Mouse (Mus musculus): ENCODE data around the gene Rpa2. TPM values are rescaled to one million over a fixed set of nuclear protein-coding genes. Genes with fewer than 3 reads are reported as not detected.

Gene Rpa2
- polyA plus RNA-seq (2014; fragmentation: Illumina TruSeq; extraction: RNeasy Lipid Tissue Mini Kit (QIAGEN cat#74804); ENCODE audit: insufficient read depth, low read depth, low replicate concordance): 12.4 TPM

DNA sequence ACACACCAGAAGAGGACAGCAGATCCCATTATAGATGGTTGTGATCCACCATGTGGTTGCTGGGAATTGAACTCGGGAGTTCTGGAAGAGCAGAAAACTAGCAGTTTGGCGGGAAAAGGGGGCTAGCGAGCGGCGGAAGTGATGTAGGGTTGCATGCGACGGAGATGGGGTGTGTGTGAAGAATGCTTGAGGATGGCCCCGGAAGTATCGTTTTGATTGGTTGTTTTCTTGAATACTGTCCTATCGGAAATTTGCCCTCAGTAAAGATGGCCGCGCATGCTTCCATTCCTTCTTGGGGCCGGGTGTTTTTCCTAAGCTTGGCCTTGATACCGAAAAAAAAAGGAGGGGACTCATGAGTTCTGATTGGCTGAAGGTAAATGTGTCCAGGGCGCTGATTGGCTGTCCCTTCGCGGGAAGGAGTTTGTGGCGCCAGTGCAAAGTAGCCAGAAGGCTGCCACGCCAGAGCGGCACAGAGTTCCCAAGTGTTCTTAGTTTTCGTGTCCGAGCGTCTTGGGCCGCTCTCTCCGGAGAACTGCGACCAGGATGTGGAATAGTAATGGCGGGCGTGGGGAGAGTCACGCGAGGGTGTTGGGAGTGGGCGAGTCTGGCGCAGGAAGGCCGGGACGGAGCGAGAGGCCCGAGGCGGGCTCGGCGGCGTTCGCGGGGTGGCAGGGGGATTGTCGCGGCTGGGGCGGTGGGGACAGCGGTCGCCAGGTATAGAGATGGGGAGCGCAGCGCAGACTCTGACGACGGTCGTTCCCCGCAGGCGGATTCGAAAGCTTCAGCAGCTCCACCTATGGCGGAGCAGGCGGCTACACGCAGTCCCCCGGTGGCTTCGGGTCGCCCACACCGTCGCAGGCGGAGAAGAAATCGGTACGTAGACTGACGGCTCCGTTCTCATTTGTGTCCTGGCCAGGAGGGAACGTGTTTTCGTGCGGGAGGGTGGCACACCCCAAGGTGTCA lies at the start of gene Rpa2:
Rpa2 (plus strand) TSS at position 419 of the 963 bp plus-strand sequence.

DNA sequence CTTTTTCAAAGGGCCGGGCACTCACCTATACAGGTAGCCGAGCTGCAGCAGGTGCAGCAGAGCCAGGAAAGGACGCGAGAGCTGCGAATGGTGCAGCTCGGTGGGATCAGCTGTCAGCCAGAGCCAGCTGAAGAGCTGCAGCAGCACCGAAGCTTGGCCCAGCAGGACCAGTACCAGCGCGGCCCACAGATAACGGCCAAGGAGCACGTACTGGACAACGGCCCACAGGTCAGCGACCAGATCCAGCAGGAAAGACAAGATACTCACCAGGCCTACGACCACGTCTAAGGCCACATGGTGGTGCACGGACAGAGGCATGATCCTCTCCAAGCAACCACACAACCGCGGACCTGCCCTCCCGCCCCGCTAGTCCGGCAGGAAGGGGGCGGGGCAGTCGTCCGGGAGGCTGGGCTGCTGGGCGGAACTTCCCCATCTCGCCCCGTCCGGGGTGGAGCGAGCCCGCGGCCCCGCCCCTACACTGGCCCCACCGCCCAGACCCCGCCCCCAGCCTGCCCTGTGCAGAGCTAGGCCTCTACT lies 35.9 kb upstream of the Rpa2 start, which contains the start of gene Xkr8:
Xkr8 (minus strand) TSS at position 399 of the 537 bp plus-strand sequence.

DNA sequence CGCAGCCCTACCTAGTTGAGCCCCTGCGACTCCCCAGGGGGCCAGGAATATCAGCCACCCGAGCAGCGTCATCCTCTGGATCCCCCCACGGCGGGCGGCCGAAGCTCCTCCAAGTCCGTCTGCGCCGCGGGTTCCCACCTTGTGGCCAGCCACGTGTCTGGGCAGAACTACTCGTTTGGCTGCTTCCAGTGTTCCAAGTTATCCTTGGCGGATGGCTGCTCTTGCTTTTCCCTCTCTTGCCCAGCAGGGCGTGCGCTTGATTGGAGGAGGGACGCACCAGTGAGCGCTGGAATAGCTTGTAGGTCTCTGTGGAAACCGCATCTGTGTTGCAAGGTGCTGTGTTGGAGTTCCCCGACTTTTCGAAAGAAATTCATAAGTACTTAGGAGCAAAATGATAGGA lies 11.2 kb upstream of the Rpa2 start, which contains the start of gene Smpdl3b:
Smpdl3b (minus strand) TSS at position 279 of the 400 bp plus-strand sequence.

DNA sequence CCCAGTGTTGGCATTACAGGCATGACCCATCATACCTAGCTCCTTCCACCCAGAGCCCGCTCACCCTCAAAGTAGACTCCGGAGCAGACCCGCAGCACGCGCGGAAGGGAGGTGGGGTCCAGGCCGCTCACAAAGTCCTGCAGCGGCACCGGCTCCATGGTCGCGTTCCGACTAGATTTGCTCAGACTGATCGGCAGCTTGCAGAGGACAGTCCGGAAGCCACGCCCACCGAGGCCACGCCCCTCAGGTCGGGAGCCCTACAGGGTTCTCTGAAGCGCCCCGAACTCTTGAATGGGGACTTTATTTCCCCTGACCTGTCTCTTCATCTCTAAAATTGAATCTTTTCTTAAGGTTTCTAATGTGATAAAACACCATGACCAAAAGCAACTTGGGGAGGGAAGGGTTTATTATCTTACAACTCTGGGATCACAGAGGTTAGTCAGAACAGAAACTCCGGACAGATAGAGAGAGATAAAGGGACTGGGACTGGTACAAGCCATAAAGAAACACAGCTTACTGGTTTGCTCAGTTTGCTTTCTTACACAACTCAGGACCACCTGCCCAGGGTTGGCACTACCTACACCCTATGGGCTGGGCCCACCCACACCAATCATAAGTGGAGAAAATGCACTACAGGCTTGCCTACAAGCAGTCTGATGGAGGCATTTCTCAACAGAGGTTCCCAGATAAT lies 28.2 kb downstream of the Rpa2 start, which contains the start of gene Themis2:
Themis2 (minus strand) TSS at position 192 of the 691 bp plus-strand sequence.

Other genes starting within 250 kb of the Rpa2 start
- 312 TPM for gene Atpif1, start 234.7 kb upstream of the Rpa2 start, polyA plus RNA-seq (2014; fragmentation: Illumina TruSeq; extraction: RNeasy Lipid Tissue Mini Kit (QIAGEN cat#74804); ENCODE audit: insufficient read depth, low read depth, low replicate concordance)
- 136 TPM for gene Dnajc8, start 232.8 kb upstream of the Rpa2 start, polyA plus RNA-seq (2014; fragmentation: Illumina TruSeq; extraction: RNeasy Lipid Tissue Mini Kit (QIAGEN cat#74804); ENCODE audit: insufficient read depth, low read depth, low replicate concordance)
- gene Ptafr, start 204.3 kb upstream of the Rpa2 start, polyA plus RNA-seq (2014; fragmentation: Illumina TruSeq; extraction: RNeasy Lipid Tissue Mini Kit (QIAGEN cat#74804); ENCODE audit: insufficient read depth, low read depth, low replicate concordance): 2.2 TPM
- 8.0 TPM for gene Eya3, start 129.3 kb upstream of the Rpa2 start, polyA plus RNA-seq (2014; fragmentation: Illumina TruSeq; extraction: RNeasy Lipid Tissue Mini Kit (QIAGEN cat#74804); ENCODE audit: insufficient read depth, low read depth, low replicate concordance)
- 3.1 TPM for gene Xkr8, start 35.8 kb upstream of the Rpa2 start, polyA plus RNA-seq (2014; fragmentation: Illumina TruSeq; extraction: RNeasy Lipid Tissue Mini Kit (QIAGEN cat#74804); ENCODE audit: insufficient read depth, low read depth, low replicate concordance)
- 2.6 TPM for gene Smpdl3b, start 11.1 kb upstream of the Rpa2 start, polyA plus RNA-seq (2014; fragmentation: Illumina TruSeq; extraction: RNeasy Lipid Tissue Mini Kit (QIAGEN cat#74804); ENCODE audit: insufficient read depth, low read depth, low replicate concordance)
- 7.6 TPM for gene Themis2, start 28.1 kb downstream of the Rpa2 start, polyA plus RNA-seq (2014; fragmentation: Illumina TruSeq; extraction: RNeasy Lipid Tissue Mini Kit (QIAGEN cat#74804); ENCODE audit: insufficient read depth, low read depth, low replicate concordance)
- gene Ppp1r8, start 74.8 kb downstream of the Rpa2 start, polyA plus RNA-seq (2014; fragmentation: Illumina TruSeq; extraction: RNeasy Lipid Tissue Mini Kit (QIAGEN cat#74804); ENCODE audit: insufficient read depth, low read depth, low replicate concordance): 31.3 TPM
- gene Stx12, start 116.2 kb downstream of the Rpa2 start, polyA plus RNA-seq (2014; fragmentation: Illumina TruSeq; extraction: RNeasy Lipid Tissue Mini Kit (QIAGEN cat#74804); ENCODE audit: insufficient read depth, low read depth, low replicate concordance): 56.9 TPM
- 25.8 TPM for gene Fam76a, start 154.2 kb downstream of the Rpa2 start, polyA plus RNA-seq (2014; fragmentation: Illumina TruSeq; extraction: RNeasy Lipid Tissue Mini Kit (QIAGEN cat#74804); ENCODE audit: insufficient read depth, low read depth, low replicate concordance)
- gene Fgr, start 205.8 kb downstream of the Rpa2 start, polyA plus RNA-seq (2014; fragmentation: Illumina TruSeq; extraction: RNeasy Lipid Tissue Mini Kit (QIAGEN cat#74804); ENCODE audit: insufficient read depth, low read depth, low replicate concordance): 8.3 TPM
- 4.2 TPM for gene Ahdc1, start 242.9 kb downstream of the Rpa2 start, polyA plus RNA-seq (2014; fragmentation: Illumina TruSeq; extraction: RNeasy Lipid Tissue Mini Kit (QIAGEN cat#74804); ENCODE audit: insufficient read depth, low read depth, low replicate concordance)